Mouse (Mus musculus) ES-Bruce4 (cell line): Measurements from ENCODE around the gene Rpp30. TPM values are rescaled to one million over a fixed set of nuclear protein-coding genes. Genes with fewer than 3 reads are reported as not detected.

Source experiments
- H3K27ac ChIP-seq: 2 replicates; pipeline ENCODE4 v1.5.1; 2012; ENCODE audit warnings: low read length, inconsistent platforms; ENCODE audit not compliant: insufficient read depth
- H3K27me3 ChIP-seq: 2 replicates; pipeline ENCODE4 v1.6.1; 2012; ENCODE audit warnings: mild to moderate bottlenecking, low read length, inconsistent platforms; ENCODE audit not compliant: control insufficient read depth, poor library complexity, insufficient read depth, severe bottlenecking
- H3K36me3 ChIP-seq: 2 replicates; pipeline ENCODE4 v1.6.1; 2012; ENCODE audit warnings: inconsistent platforms, mild to moderate bottlenecking, low read length, moderate library complexity; ENCODE audit not compliant: control insufficient read depth, poor library complexity, insufficient read depth, severe bottlenecking
- H3K4me1 ChIP-seq: one replicate; pipeline ENCODE4 v1.8.1; 2011; ENCODE audit warnings: low read length; ENCODE audit not compliant: control insufficient read depth, insufficient read depth
- H3K4me3 ChIP-seq: 2 replicates; pipeline ENCODE4 v1.5.1; 2011; ENCODE audit warnings: low read depth, mild to moderate bottlenecking, low read length
- H3K9ac ChIP-seq: 2 replicates; pipeline ENCODE4 v1.6.1; 2012; ENCODE audit warnings: low read depth, mild to moderate bottlenecking, inconsistent platforms; ENCODE audit not compliant: poor library complexity, severe bottlenecking
- H3K9me3 ChIP-seq: replicated peaks from 2 replicates; pipeline ENCODE4 v1.6.1; 2012; ENCODE audit warnings: mild to moderate bottlenecking, low read length, inconsistent platforms; ENCODE audit not compliant: control insufficient read depth, poor library complexity, insufficient read depth, severe bottlenecking
- CTCF ChIP-seq: IDR thresholded peaks from one replicate; pipeline ENCODE4 v1.8.1; 2011; ENCODE audit warnings: low read depth, low read length
- EP300 ChIP-seq: IDR thresholded peaks from 2 replicates; pipeline ENCODE4 v1.6.1; 2011; ENCODE audit warnings: low read depth, low read length; ENCODE audit not compliant: insufficient read depth
- POLR2A ChIP-seq: IDR thresholded peaks from one replicate; pipeline ENCODE4 v1.8.1; 2011; ENCODE audit warnings: low read length; ENCODE audit not compliant: insufficient read depth
- polyA plus RNA-seq: library from polyadenylated mRNA; stranded (reverse); fragments of >200 nt; gene quantifications from 2 replicates; pipeline ENCODE4 v1.2.4, GENCODE M21; 2011; ENCODE audit warnings: low read depth; ENCODE audit not compliant: missing spikeins, insufficient read depth, insufficient read length

Gene Rpp30
- polyA plus RNA-seq, 1 experiment = 73.9 TPM

GRCm38 (mm10) chr19:36131990-36132389, 48.5 kb downstream of the Rpp30 start:
- no peak overlapping the region for H3K27ac ChIP-seq
- TF ChIP-seq POLR2A (no peak), EP300 (no peak), CTCF (no peak)
- H3K27me3 ChIP-seq = no peaks in the 10 kb centered on the region
- H3K4me1 ChIP-seq = no peaks in the 10 kb centered on the region
- H3K4me3 ChIP-seq = no peak overlapping the region
- no peaks in the 10 kb centered on the region for H3K36me3 ChIP-seq
- no peaks in the 10 kb centered on the region for H3K9me3 ChIP-seq
- H3K9ac ChIP-seq = no peak overlapping the region

DNA sequence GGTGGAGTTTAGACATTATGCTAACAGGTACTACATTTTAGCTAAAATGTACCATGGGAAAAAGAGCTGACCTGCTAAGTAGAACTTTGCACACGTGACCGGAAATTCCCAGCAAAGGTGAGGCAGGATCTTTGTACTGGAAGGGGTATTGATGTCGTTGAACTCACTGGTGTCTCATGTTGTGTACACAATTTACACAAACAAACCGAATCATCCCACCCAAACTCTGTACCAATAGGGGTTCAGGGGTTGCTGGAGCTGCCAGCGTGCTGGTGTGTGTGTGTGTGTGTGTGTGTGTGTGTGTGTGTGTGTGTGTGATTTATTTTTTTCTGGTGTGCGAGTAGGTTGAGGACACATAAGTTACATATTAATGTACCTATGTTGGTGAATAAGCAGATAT, 49.5 kb downstream of the Rpp30 start:
- H3K9me3 ChIP-seq = no peaks in the 10 kb centered on the region
- H3K4me3 ChIP-seq = no peak overlapping the region
- H3K27ac ChIP-seq = no peak overlapping the region
- H3K9ac ChIP-seq = no peak overlapping the region
- no peaks in the 10 kb centered on the region for H3K4me1 ChIP-seq
- TF ChIP-seq EP300 (no peak), POLR2A (no peak), CTCF (no peak)
- H3K27me3 ChIP-seq = no peaks in the 10 kb centered on the region
- H3K36me3 ChIP-seq = no peaks in the 10 kb centered on the region

- TF ChIP-seq EP300 = no peak
- no peak for TF ChIP-seq CTCF
- no peak for TF ChIP-seq POLR2A
- no peaks in the 10 kb centered on the region for H3K9me3 ChIP-seq
- no peaks in the 10 kb centered on the region for H3K27me3 ChIP-seq
- H3K9ac ChIP-seq = no peak overlapping the region
- no peaks in the 10 kb centered on the region for H3K36me3 ChIP-seq
- no peaks in the 10 kb centered on the region for H3K4me1 ChIP-seq
- H3K27ac ChIP-seq = no peak overlapping the region
- no peak overlapping the region for H3K4me3 ChIP-seq
Observed at GRCm38 (mm10) chr19:36133731-36134130, 50.2 kb downstream of the Rpp30 start.

GRCm38 (mm10) chr19:36143571-36143970, 60.1 kb downstream of the Rpp30 start:
- TF ChIP-seq CTCF (no peak), POLR2A (no peak), EP300 (no peak)
- Histone ChIP-seq H3K4me1 (no peaks in the 10 kb centered on the region), H3K27ac (no peak overlapping the region)

GRCm38 (mm10) chr19:36148578-36148977, 65.1 kb downstream of the Rpp30 start:
- Histone ChIP-seq H3K27me3 (no peaks in the 10 kb centered on the region), H3K4me1 (no peaks in the 10 kb centered on the region), H3K9ac (no peak overlapping the region), H3K27ac (no peak overlapping the region), H3K4me3 (no peak overlapping the region), H3K36me3 (no peaks in the 10 kb centered on the region), H3K9me3 (0 out of 2 replicates have a peak, but pooled peaks cover 2% of the 10 kb centered on the region)
- no peak for TF ChIP-seq POLR2A
- TF ChIP-seq CTCF = peak; percentile 53
- no peak for TF ChIP-seq EP300

More at GRCm38 (mm10) chr19:36143571-36143970, 60.1 kb downstream of the Rpp30 start:
- Histone ChIP-seq H3K36me3 (no peaks in the 10 kb centered on the region), H3K9me3 (0 out of 2 replicates have a peak, but pooled peaks cover 2% of the 10 kb centered on the region), H3K4me3 (no peak overlapping the region), H3K27me3 (no peaks in the 10 kb centered on the region), H3K9ac (no peak overlapping the region)

- no peak overlapping the region for H3K4me3 ChIP-seq
- H3K27ac ChIP-seq = no peak overlapping the region
- H3K4me1 ChIP-seq = no peaks in the 10 kb centered on the region
- no peaks in the 10 kb centered on the region for H3K27me3 ChIP-seq
- no peaks in the 10 kb centered on the region for H3K9me3 ChIP-seq
- no peak overlapping the region for H3K9ac ChIP-seq
- H3K36me3 ChIP-seq = no peaks in the 10 kb centered on the region
- TF ChIP-seq POLR2A (no peak), CTCF (no peak), EP300 (no peak)
Observed at GRCm38 (mm10) chr19:36150241-36151007, 66.9 kb downstream of the Rpp30 start.

Other genes starting within 250 kb of the Rpp30 start
- not detected in 2 replicates for gene Htr7, start 26.2 kb upstream of the Rpp30 start, polyA plus RNA-seq
- 8.7 and 10.0 TPM in 2 replicates for gene Ankrd1, start 36.4 kb downstream of the Rpp30 start, polyA plus RNA-seq